Mouse (Mus musculus): ENCODE measurements around the gene Trim61.
"Not testable (repeated sequence)": the region's sequence is repeated elsewhere in the genome, so short reads cannot be mapped to it uniquely, and the experiment has no call there.

Gene Trim61

DNA sequence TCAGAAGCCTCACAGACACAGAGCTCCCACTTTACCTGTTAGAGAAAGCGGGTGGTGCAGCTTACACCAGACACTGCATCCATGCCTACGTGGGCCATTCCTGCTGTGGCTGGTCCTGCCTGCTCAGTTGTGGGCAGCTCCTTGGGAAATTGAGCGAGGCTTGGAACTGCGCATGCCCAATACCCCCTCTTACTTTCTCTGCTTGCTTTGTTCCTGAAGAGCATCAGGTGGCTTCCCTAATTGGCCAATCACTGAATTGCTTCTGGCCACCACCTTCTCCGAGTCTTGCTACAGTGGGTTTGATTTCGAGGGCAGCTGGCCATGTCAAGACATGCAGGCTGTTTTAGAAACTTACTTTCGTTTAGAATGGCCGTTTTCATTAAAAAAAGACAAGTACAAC, at the start of gene Trim61, which contains the start of gene Trim60:
Gene Trim61, minus strand, starts transcription at position 101 of the 400 bp plus-strand sequence.
Gene Trim60, minus strand, starts transcription at position 162 of the 400 bp plus-strand sequence.
- no peak for DNase-seq (ENCODE audit: low read depth in 1 of 2, low spot score in 2 of 2)

DNA sequence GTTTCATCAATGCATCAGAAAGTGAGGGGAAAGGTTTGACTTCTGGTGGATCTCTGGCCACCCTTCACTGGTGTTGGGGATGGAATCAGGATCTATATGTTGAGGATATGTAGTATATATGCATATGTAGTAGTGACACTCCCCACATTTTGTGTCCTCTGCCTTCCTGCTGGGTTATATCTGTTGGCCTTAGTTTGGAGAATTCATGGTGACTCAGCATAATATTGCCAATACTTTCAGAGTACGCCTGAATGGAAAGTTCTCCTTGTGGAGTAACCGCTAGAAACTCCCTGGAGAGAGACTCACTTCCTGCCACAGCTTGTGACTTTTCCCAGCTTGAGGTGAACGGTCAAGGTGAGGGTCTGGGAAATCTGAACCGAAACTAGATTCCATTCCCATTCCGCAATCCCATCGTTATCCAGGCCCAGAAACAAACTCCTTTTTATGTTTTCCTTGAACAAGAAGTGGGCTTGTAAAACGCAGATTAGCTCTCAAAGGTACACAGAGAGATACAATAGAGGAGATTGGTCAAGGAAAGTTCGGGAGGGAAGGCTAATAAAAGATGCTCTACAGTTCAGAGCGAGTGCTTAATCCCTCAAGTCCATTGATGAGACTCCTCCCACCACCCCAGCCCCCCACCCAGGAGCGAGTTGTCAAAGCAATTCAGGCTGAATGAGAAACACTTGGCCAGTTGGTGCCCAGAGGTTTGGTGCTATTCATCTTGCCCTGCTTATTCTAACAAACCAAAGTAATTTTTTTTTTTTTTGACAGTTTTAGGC, 49.6 kb upstream of the Trim61 start:
- no peak for DNase-seq (ENCODE audit: low read depth in 1 of 2, low spot score in 2 of 2)

- no peak for DNase-seq (ENCODE audit: low read depth in 1 of 2, low spot score in 2 of 2)
Observed at GRCm38 (mm10) chr8:65067031-65067430, 48.7 kb upstream of the Trim61 start.

DNA sequence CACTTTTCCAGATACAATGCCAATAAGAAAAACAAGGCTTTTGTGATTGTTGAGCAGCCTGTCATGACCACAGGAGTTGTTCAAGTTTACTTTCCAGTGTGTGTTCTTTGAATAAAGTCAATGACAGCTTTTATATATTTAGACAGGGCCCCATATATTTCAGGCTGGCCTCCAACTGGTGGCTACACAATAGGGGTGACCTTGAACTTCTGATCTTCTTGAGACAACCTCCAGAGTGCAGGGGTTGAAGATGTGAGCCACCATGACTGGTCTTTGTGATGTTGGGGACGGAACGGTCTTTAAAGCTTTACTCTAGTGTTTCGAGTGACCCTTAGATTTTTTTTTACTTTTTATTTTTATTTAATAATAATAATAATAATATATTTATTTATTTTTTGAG, 47.3 kb upstream of the Trim61 start:
- no peak for DNase-seq (ENCODE audit: low read depth in 1 of 2, low spot score in 2 of 2)

GRCm38 (mm10) chr8:65064071-65064470, 45.7 kb upstream of the Trim61 start:
- DNase-seq (ENCODE audit: low read depth in 1 of 2, low spot score in 2 of 2) = no peak

DNA sequence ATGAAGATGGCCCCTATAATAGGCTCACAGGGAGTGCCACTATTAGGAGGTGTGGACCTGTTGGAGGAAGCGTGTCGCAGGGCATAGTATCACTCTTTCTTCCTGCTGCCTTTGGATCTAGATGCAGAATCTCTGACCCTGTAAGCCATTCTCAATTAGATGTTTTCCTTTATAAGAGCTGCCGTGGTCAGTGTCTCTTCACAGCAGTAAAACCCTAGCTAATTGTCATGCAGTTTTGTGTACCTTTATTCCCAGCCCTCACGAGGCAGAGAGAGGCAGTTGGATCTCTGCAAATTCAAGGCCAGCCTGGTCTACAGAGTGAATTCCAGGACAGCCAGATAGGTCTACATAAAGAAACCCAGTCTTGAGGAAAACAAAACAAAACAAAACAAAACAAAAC, 43.9 kb upstream of the Trim61 start:
- DNase-seq (ENCODE audit: low read depth in 1 of 2, low spot score in 2 of 2) = no peak

DNA sequence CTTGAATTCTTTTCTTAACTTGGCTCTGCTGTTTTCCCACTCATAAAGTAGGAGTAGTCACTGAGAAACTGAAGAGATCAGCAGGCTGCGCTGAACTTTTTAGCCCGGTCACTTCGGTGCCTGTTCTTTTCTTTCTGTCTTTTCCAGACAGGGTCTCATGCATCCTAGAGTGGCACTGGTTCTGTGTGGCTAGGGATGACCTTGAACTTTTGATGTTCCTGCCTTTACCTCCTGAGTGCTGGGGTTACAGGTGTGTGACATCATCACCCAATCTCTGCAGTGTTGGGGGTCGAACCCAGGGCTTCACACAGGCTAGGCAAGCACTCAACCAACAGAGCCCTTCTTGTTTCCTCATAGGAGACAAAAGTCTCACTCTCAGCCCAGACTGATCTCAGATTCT, 38.4 kb upstream of the Trim61 start:
- no peak for DNase-seq (ENCODE audit: low read depth in 1 of 2, low spot score in 2 of 2)

GRCm38 (mm10) chr8:65053968-65054367, 35.6 kb upstream of the Trim61 start:
- DNase-seq (ENCODE audit: low read depth in 1 of 2, low spot score in 2 of 2) = no peak

DNA sequence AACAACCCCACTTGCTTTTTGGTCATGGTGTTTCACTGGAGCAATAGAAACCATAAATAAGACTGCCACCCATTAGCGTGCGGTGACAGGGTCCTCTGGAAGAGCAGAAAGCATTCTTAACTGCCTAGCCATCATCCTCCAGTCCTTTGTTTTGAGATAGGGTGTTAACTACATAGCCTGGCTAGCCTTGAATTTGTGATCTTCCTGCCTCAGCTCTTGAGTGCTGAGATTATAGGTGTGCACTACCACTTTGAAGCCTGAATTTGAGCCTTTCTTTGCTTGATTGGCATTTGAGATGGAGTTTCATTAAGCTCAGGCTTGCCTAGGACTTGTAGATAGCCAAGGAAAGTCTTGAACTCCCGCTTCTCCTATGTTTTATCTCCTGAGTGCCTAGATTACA, 35.2 kb upstream of the Trim61 start:
- DNase-seq (ENCODE audit: low read depth in 1 of 2, low spot score in 2 of 2) = no peak

DNA sequence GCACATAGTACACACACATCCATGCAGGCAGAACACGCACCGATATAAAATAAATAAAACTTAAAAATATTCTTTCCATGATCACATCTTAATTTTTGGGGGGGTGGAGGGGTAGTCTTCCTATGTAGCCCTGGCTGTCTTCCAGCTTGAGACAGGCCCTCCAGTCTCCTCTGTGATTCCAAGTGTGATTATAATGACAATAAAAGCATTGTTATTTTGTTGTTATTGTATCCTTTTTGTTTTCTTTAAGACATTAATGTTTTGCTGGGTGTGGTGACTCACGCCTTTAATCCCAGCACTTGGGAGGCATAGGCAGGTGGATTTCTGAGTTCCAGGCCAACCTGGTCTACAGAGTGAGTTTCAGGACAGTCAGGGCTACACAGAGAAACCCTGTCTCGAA, 29.5 kb upstream of the Trim61 start:
- DNase-seq (ENCODE audit: low read depth in 1 of 2, low spot score in 2 of 2) = no peak

- no peak for DNase-seq (ENCODE audit: low read depth in 1 of 2, low spot score in 2 of 2)
Observed at GRCm38 (mm10) chr8:65047193-65047592, 28.9 kb upstream of the Trim61 start.

- DNase-seq (ENCODE audit: low read depth in 1 of 2, low spot score in 2 of 2) = no peak
Observed at GRCm38 (mm10) chr8:65046565-65046964, 28.2 kb upstream of the Trim61 start.

- no peak for DNase-seq (ENCODE audit: low read depth in 1 of 2, low spot score in 2 of 2)
Observed at GRCm38 (mm10) chr8:65037117-65037533, 18.8 kb upstream of the Trim61 start, which contains the start of gene Apela. Apela (minus strand) TSS chr8:65037336.

DNA sequence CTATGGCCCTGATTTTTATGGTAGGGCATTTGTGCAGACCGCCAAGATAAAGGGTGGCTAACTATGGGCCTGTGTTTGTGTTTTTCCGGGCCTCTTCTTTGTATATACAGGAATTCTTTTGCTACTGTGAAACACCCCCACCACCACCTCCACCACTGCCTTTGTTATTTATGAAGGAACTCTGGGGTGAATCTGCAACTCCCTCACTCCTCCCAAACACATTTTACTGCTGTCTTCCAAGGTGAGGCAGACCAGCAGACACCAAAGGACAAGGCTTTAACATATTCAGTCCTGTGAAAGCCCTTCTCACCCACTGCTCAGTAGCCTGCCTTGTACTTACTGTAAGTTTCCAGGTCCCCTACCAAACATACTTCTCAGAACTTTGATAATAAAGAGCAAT, 15.8 kb upstream of the Trim61 start:
- DNase-seq (ENCODE audit: low read depth in 1 of 2, low spot score in 2 of 2) = no peak

DNA sequence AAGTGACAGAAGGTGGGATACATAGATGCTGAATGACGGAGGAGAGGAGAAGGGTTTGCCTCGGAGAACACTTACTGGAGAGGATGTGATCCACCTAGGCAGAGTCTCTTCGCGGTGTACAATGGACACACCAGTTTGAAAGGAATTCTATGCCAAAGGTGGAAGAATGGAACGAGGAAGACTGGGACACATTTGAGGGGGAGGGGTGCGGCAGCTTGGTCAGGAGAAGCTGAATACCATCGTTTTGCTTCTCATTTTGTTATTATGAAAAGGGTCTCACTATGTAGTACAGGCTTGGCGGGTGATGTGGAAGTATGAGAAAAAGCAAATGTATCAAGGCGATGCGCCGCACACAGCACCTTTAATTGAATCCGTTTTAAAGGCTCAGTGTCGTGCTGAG, 14.7 kb upstream of the Trim61 start:
- DNase-seq (ENCODE audit: low read depth in 1 of 2, low spot score in 2 of 2) = no peak

DNA sequence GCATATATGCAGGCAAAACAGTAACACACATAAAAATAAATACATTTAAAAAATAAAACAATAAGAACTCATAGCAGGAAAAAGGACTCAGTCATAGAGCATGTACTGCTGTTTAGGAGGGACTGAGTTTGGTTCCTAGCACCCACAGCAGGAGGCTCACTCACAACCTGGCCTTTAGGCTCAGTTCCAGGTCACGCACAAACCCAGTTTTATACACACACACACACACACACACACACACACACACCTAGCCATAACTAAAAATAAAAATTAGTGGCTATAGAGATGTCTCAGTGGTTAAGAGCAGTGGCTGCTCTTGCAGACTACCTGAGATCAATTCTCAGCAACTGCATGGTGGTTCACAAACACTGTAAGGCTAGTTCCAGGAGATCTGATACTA, 13.8 kb upstream of the Trim61 start:
- no peak for DNase-seq (ENCODE audit: low read depth in 1 of 2, low spot score in 2 of 2)

DNA sequence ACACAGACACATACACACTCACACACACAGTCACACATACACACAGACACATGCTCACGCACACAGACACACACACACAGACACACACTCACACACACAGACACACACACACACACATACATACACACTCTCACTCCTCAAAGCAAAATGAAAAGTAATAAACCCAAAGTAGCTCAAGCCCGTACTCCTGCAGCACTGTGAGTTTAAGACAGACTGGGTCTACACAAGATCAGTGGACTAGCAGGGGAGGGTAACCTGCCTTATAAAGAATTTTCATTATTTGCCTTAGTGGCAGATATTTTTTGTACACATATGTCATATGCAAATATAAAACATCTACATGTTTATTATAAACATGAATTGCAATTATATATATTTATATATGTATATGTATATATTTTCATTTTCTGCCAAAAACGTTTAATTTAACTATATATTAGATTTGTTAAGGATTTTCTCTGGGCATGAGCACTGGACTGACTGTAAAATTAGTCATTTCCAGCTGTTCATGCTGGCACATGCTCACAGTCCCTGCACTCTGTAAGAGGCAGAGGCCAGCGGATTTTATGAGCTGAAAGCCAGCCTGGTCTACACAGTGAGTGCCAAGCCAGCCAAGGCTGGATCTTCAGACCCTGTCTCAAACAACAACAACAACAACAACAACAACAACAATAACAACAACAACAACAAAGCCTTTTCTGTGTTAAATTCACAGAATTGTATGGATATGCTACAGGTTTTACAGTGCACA, 12.6 kb upstream of the Trim61 start:
- DNase-seq (ENCODE audit: low read depth in 1 of 2, low spot score in 2 of 2) = no peak

- no peak for DNase-seq (ENCODE audit: low read depth in 1 of 2, low spot score in 2 of 2)
Observed at GRCm38 (mm10) chr8:65029776-65030175, 11.5 kb upstream of the Trim61 start.

- DNase-seq (ENCODE audit: low read depth in 1 of 2, low spot score in 2 of 2) = no peak
Observed at GRCm38 (mm10) chr8:65028959-65029686, 10.8 kb upstream of the Trim61 start.

- no peak for DNase-seq (ENCODE audit: low read depth in 1 of 2, low spot score in 2 of 2)
Observed at GRCm38 (mm10) chr8:65022485-65022884, 4.2 kb upstream of the Trim61 start.

GRCm38 (mm10) chr8:65007616-65008015, 10.7 kb downstream of the Trim61 start:
- DNase-seq (ENCODE audit: low read depth in 1 of 2, low spot score in 2 of 2) = not testable (repeated sequence)
